Mouse (Mus musculus): ENCODE results near the gene Espn. TPM values are rescaled to one million over a fixed set of nuclear protein-coding genes. Genes with fewer than 3 reads are reported as not detected.

Gene Espn
- polyA plus RNA-seq, 1 experiment from 2014 or later: 11.5 TPM

GRCm38 (mm10) chr4:152126026-152126920, 25.9 kb downstream of the Espn start:
- ATAC-seq (ENCODE audit: insufficient read depth) (no peak), DNase-seq (peak; percentile 21)
- no peak overlapping the region for H3K9ac ChIP-seq
- H3K9me3 ChIP-seq (ENCODE audit: low read depth, low read length): no peaks in the 10 kb centered on the region
- no peak for TF ChIP-seq CTCF (IDR thresholded peaks at IDR 0.05; ENCODE audit: low read depth)
- WGBS: 12% methylated on average over 65 of the region's 65 CpGs
- H3K27me3 ChIP-seq (ENCODE audit: insufficient read depth, low read length): peaks cover 97% of the 10 kb centered on the region
- H3K4me1 ChIP-seq (ENCODE audit: insufficient read depth): 0 out of 2 replicates have a peak, but pooled peaks cover 5% of the 10 kb centered on the region
- no peaks in the 10 kb centered on the region; the same call in 1 of the 2 replicates for H3K36me3 ChIP-seq (ENCODE audit: insufficient read depth)
- peak overlapping the region; percentile 17 for H3K4me3 ChIP-seq (ENCODE audit: low read depth, low read length)
- no peak overlapping the region for H3K27ac ChIP-seq (ENCODE audit: low read depth)
- H3K4me2 ChIP-seq: peak overlapping the region; percentile 37; the same call in 1 of the 2 replicates

GRCm38 (mm10) chr4:152125161-152126025, 26.8 kb downstream of the Espn start:
- H3K9ac ChIP-seq: no peak overlapping the region
- H3K27ac ChIP-seq (ENCODE audit: low read depth): no peak overlapping the region
- H3K36me3 ChIP-seq (ENCODE audit: insufficient read depth): no peaks in the 10 kb centered on the region; the same call in 1 of the 2 replicates
- H3K27me3 ChIP-seq (ENCODE audit: insufficient read depth, low read length): peaks cover 97% of the 10 kb centered on the region
- H3K4me1 ChIP-seq (ENCODE audit: insufficient read depth): peaks cover 1% of the 10 kb centered on the region; the same call in 1 of the 2 replicates
- peak overlapping the region; percentile 37; the same call in 1 of the 2 replicates for H3K4me2 ChIP-seq
- no peaks in the 10 kb centered on the region for H3K9me3 ChIP-seq (ENCODE audit: low read depth, low read length)
- ATAC-seq (ENCODE audit: insufficient read depth) (no peak), DNase-seq (peak; percentile 30)
- WGBS: 14% methylated on average over 56 of the region's 56 CpGs
- peak overlapping the region; percentile 17 for H3K4me3 ChIP-seq (ENCODE audit: low read depth, low read length)
- no peak for TF ChIP-seq CTCF (IDR thresholded peaks at IDR 0.05; ENCODE audit: low read depth)

- Histone ChIP-seq H3K27ac (ENCODE audit: low read depth) (no peak overlapping the region), H3K9me3 (ENCODE audit: low read depth, low read length) (no peaks in the 10 kb centered on the region), H3K4me2 (no peak overlapping the region; the same call in 1 of the 2 replicates), H3K9ac (no peak overlapping the region), H3K36me3 (ENCODE audit: insufficient read depth) (no peaks in the 10 kb centered on the region; the same call in 1 of the 2 replicates), H3K4me3 (ENCODE audit: low read depth, low read length) (no peak overlapping the region), H3K4me1 (ENCODE audit: insufficient read depth) (no peaks in the 10 kb centered on the region; the same call in 1 of the 2 replicates), H3K27me3 (ENCODE audit: insufficient read depth, low read length) (peaks cover 97% of the 10 kb centered on the region)
- DNase-seq (no peak), ATAC-seq (ENCODE audit: insufficient read depth) (no peak)
- 35% methylated on average over 13 of the region's 13 CpGs for WGBS
- no peak for TF ChIP-seq CTCF (IDR thresholded peaks at IDR 0.05; ENCODE audit: low read depth)
These were observed 27.7 kb downstream of the Espn start for GRCm38 (mm10) chr4:152124361-152124961.

- Histone ChIP-seq H3K27me3 (ENCODE audit: insufficient read depth, low read length) (peaks cover 94% of the 10 kb centered on the region), H3K4me3 (ENCODE audit: low read depth, low read length) (peak overlapping the region; percentile 18; the same call in 1 of the 2 replicates), H3K9ac (no peak overlapping the region), H3K4me2 (peak overlapping the region; percentile 47; the same call in 1 of the 2 replicates), H3K9me3 (ENCODE audit: low read depth, low read length) (no peaks in the 10 kb centered on the region), H3K27ac (ENCODE audit: low read depth) (no peak overlapping the region), H3K4me1 (ENCODE audit: insufficient read depth) (no peaks in the 10 kb centered on the region; the same call in 1 of the 2 replicates), H3K36me3 (ENCODE audit: insufficient read depth) (no peaks in the 10 kb centered on the region; the same call in 1 of the 2 replicates)
- DNase-seq (no peak), ATAC-seq (ENCODE audit: insufficient read depth) (no peak)
- no peak for TF ChIP-seq CTCF (IDR thresholded peaks at IDR 0.05; ENCODE audit: low read depth)
- 3% methylated on average over 12 of the region's 12 CpGs for WGBS
These were observed 31.0 kb downstream of the Espn start for GRCm38 (mm10) chr4:152121183-152121505.

GRCm38 (mm10) chr4:152120311-152121182, 31.6 kb downstream of the Espn start:
- Histone ChIP-seq H3K27me3 (ENCODE audit: insufficient read depth, low read length) (peaks cover 92% of the 10 kb centered on the region), H3K27ac (ENCODE audit: low read depth) (no peak overlapping the region), H3K4me1 (ENCODE audit: insufficient read depth) (no peaks in the 10 kb centered on the region; the same call in 1 of the 2 replicates), H3K36me3 (ENCODE audit: insufficient read depth) (no peaks in the 10 kb centered on the region; the same call in 1 of the 2 replicates), H3K9me3 (ENCODE audit: low read depth, low read length) (no peaks in the 10 kb centered on the region), H3K9ac (no peak overlapping the region), H3K4me2 (peak overlapping the region; percentile 47), H3K4me3 (ENCODE audit: low read depth, low read length) (peak overlapping the region; percentile 18; the same call in 1 of the 2 replicates)
- DNase-seq (peak; percentile 15), ATAC-seq (ENCODE audit: insufficient read depth) (no peak)
- WGBS: 2% methylated on average over 31 of the region's 31 CpGs
- no peak for TF ChIP-seq CTCF (IDR thresholded peaks at IDR 0.05; ENCODE audit: low read depth)

All from lung, embryonic 14.5 days (tissue).